Mouse (Mus musculus) urinary bladder, adult 18-20 months (tissue): ENCODE results near the gene Kif6.
A peak's percentile ranks its signal among the peaks of the same experiment; 100 is the strongest.

Experiments used
- DNase-seq, 2 experiments: peaks; one replicate each; pipeline ENCODE4 v3.0.0; 2022; ENCODE audit warnings: low spot score in 2 of 2, mixed read lengths in 2 of 2

Kif6 gene

GRCm38 (mm10) chr17:49894471-49894870 is 279.5 kb downstream of the Kif6 start:
- no peak for DNase-seq

- DNase-seq = peak; percentile 16 to 42
Observed at GRCm38 (mm10) chr17:49898849-49899331, 284.0 kb downstream of the Kif6 start.

- DNase-seq = no peak
Observed at GRCm38 (mm10) chr17:49902613-49903012, 287.7 kb downstream of the Kif6 start.

- no peak for DNase-seq
Observed at GRCm38 (mm10) chr17:49923429-49923828, 308.5 kb downstream of the Kif6 start.

- no peak for DNase-seq
Observed at GRCm38 (mm10) chr17:49927611-49928010, 312.7 kb downstream of the Kif6 start.

GRCm38 (mm10) chr17:49933806-49934205 is 318.9 kb downstream of the Kif6 start:
- no peak for DNase-seq

- DNase-seq = no peak
Observed at GRCm38 (mm10) chr17:49934586-49934985, 319.6 kb downstream of the Kif6 start.

GRCm38 (mm10) chr17:49935602-49936205 is 320.8 kb downstream of the Kif6 start:
- peak; percentile 43 to 58 for DNase-seq

- no peak for DNase-seq
Observed at GRCm38 (mm10) chr17:49936214-49936613, 321.3 kb downstream of the Kif6 start.

- no peak for DNase-seq
Observed at GRCm38 (mm10) chr17:49939146-49939545, 324.2 kb downstream of the Kif6 start.

- DNase-seq = peak in 1 of 2 experiments; percentile 21
Observed at GRCm38 (mm10) chr17:49942674-49943073, 327.7 kb downstream of the Kif6 start.

- peak in 1 of 2 experiments; percentile 48 for DNase-seq
Observed at GRCm38 (mm10) chr17:49951491-49951855, 336.5 kb downstream of the Kif6 start.

GRCm38 (mm10) chr17:49951856-49952607 is 337.1 kb downstream of the Kif6 start:
- no peak for DNase-seq

GRCm38 (mm10) chr17:49959021-49959420 is 344.1 kb downstream of the Kif6 start:
- DNase-seq = no peak
